Mouse (Mus musculus) MEL (cell line): ENCODE results near the gene Map3k12.

Source experiments
- CHD1 ChIP-seq: IDR thresholded peaks from 2 replicates; pipeline ENCODE4 v1.6.1; 2012; ENCODE audit warnings: low read depth, mild to moderate bottlenecking, inconsistent platforms, low read length, improper control_type of control experiment
- CHD2 ChIP-seq: IDR thresholded peaks from 2 replicates; pipeline ENCODE4 v1.6.1; 2011; ENCODE audit warnings: low read length, improper control_type of control experiment
- CTCF ChIP-seq, 3 experiments: IDR thresholded peaks in 2 of 3; conservative IDR thresholded peaks in 1 of 3; 2 replicates each; pipeline ENCODE4 v1.5.1; 2011 to 2012; ENCODE audit warnings: low read length in 3 of 3, low read depth in 2 of 3, mild to moderate bottlenecking in 2 of 3, improper control_type of control experiment in 1 of 3, inconsistent platforms in 1 of 3, mixed read lengths in 1 of 3, moderate library complexity in 1 of 3; ENCODE audit not compliant: control insufficient read depth in 1 of 3, insufficient read depth in 1 of 3, poor library complexity in 1 of 3, severe bottlenecking in 1 of 3
- ELF1 ChIP-seq: IDR thresholded peaks from 2 replicates; pipeline ENCODE4 v1.6.1; 2014; ENCODE audit warnings: low read depth, mild to moderate bottlenecking, inconsistent platforms, low read length, improper control_type of control experiment, moderate library complexity
- MAFK ChIP-seq: IDR thresholded peaks from 2 replicates; pipeline ENCODE4 v1.6.1; 2011; ENCODE audit warnings: low read depth, mild to moderate bottlenecking, low read length, improper control_type of control experiment, borderline replicate concordance
- MAZ ChIP-seq: IDR thresholded peaks from 2 replicates; pipeline ENCODE4 v1.6.1; 2012; ENCODE audit warnings: low read depth, mild to moderate bottlenecking, inconsistent platforms, low read length, improper control_type of control experiment
- POLR2A ChIP-seq, 2 experiments: IDR thresholded peaks; 2 replicates each; pipeline ENCODE4 v1.6.1; 2011 to 2012; ENCODE audit warnings: low read length in 2 of 2, mild to moderate bottlenecking in 2 of 2, control low read depth in 1 of 2, improper control_type of control experiment in 1 of 2, low read depth in 1 of 2, moderate library complexity in 1 of 2; ENCODE audit not compliant: control insufficient read depth in 1 of 2, insufficient read depth in 1 of 2, poor library complexity in 1 of 2
- POLR2AphosphoS5 ChIP-seq: IDR thresholded peaks from 2 replicates; pipeline ENCODE4 v1.6.1; 2012; ENCODE audit warnings: low read depth, borderline replicate concordance, mild to moderate bottlenecking, inconsistent platforms, low read length, moderate library complexity, mixed read lengths
- UBTF ChIP-seq: IDR thresholded peaks from 2 replicates; pipeline ENCODE4 v1.6.1; 2012; ENCODE audit warnings: low read depth, mild to moderate bottlenecking, inconsistent platforms, low read length, improper control_type of control experiment, moderate library complexity, borderline replicate concordance; ENCODE audit not compliant: insufficient read depth
- USF2 ChIP-seq, 2 experiments: IDR thresholded peaks; 2 replicates each; pipeline ENCODE4 v1.6.1; 2011 to 2012; ENCODE audit warnings: improper control_type of control experiment in 2 of 2, low read length in 2 of 2, borderline replicate concordance in 1 of 2, inconsistent platforms in 1 of 2, low read depth in 1 of 2, mild to moderate bottlenecking in 1 of 2; ENCODE audit not compliant: insufficient read depth in 1 of 2
- ZC3H11A ChIP-seq: IDR thresholded peaks from 2 replicates; pipeline ENCODE4 v1.6.1; 2012; ENCODE audit warnings: low read depth, mild to moderate bottlenecking, inconsistent platforms, low read length, improper control_type of control experiment

- no peak for TF ChIP-seq ELF1
- TF ChIP-seq CHD2 = no peak
- TF ChIP-seq POLR2A (IDR thresholded peaks at IDR 0.05; ENCODE audit: control insufficient read depth in 1 of 2, insufficient read depth in 1 of 2, low read depth in 1 of 2, low read length in 2 of 2, poor library complexity in 1 of 2) = no peak
- TF ChIP-seq POLR2AphosphoS5 = no peak
- no peak for TF ChIP-seq CHD1
- TF ChIP-seq MAFK = no peak
- no peak for TF ChIP-seq ZC3H11A
- TF ChIP-seq CTCF (IDR thresholded peaks at IDR 0.05 in 2 of 3, conservative IDR thresholded peaks at IDR 0.05 in 1 of 3; ENCODE audit: control insufficient read depth in 1 of 3, insufficient read depth in 1 of 3, low read depth in 2 of 3, low read length in 3 of 3, poor library complexity in 1 of 3, severe bottlenecking in 1 of 3) = no peak
- no peak for TF ChIP-seq USF2 (IDR thresholded peaks at IDR 0.05; ENCODE audit: borderline replicate concordance in 1 of 2, insufficient read depth in 1 of 2, low read depth in 1 of 2, low read length in 2 of 2)
- no peak for TF ChIP-seq UBTF
- no peak for TF ChIP-seq MAZ
Observed at GRCm38 (mm10) chr15:102563681-102564080, 46.8 kb upstream of the Map3k12 start.
